Mouse (Mus musculus): ENCODE results near the gene Aldh3b3. TPM values are rescaled to one million over a fixed set of nuclear protein-coding genes. Genes with fewer than 3 reads are reported as not detected.

Aldh3b3 gene
- not detected in 2 replicates for polyA plus RNA-seq (2015; fragmentation: Nextera tagmentation; extraction: Ambion mirVana)

DNA sequence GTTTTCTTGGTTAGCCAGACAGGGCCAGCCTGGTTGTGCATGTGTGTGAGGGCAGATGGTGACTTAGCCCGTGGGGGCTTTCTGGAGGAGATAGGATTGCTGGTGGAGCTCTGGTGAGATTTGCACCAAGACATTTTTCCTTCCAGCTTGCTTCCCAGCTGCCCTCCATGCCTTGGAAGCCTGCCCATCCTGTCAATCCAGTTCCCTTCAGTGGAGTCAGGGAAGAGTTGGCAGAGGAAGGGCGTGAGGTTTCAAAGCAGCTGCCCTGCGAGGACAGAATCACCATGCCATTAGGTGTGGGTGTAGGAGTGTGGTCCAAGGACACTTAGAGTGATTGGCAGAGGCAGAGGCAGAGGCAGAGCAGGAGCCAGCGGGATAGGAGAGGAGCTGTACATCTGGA, at the start of gene Aldh3b3:
TSS of gene Aldh3b3 (plus strand) at position 176 of the 400 bp plus-strand sequence.
- H3K9ac ChIP-seq (replicated peaks), result no peak within 1 kb of the TSS
- no peak within 1 kb of the TSS for H3K4me3 ChIP-seq (replicated peaks)
- H3K9me3 ChIP-seq (replicated peaks), result no peaks in the 10 kb centered on the region
- 74% methylated on average over 4 of the region's 4 CpGs for WGBS
- no peak for ATAC-seq (ENCODE audit: low FRiP score)
- H3K4me1 ChIP-seq, result no peaks in the 10 kb centered on the region
- H3K27me3 ChIP-seq (replicated peaks), result no peaks in the 10 kb centered on the region
- H3K27ac ChIP-seq (replicated peaks), result no peak within 1 kb of the TSS
- no peak within 1 kb of the TSS for H3K4me2 ChIP-seq
- H3K36me3 ChIP-seq, result no peaks in the 10 kb centered on the region

DNA sequence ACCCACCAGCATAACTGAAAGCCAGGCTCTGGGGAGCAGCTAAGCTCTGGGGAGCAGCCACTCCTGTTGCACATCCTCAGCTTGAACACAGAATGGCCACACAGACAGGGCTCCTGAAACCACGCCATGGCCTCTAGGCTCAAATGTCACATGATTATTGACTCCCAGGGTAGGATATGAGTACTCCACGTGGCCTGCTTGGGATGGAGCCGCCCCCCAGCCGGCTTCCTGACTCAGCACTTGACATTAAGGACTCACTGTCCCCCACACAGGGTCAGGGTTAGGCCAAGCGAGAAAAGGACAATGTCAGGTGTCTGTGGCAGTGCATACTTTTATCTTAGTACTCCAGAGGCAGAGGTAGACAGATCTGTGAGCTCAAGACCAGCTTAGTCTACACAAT, 48.2 kb upstream of the Aldh3b3 start:
- no peak overlapping the region for H3K4me3 ChIP-seq (replicated peaks)
- no peaks in the 10 kb centered on the region for H3K27me3 ChIP-seq (replicated peaks)
- H3K9me3 ChIP-seq (replicated peaks), result no peaks in the 10 kb centered on the region
- no peak overlapping the region for H3K27ac ChIP-seq (replicated peaks)
- no peak overlapping the region for H3K4me2 ChIP-seq
- no peak overlapping the region for H3K9ac ChIP-seq (replicated peaks)
- peaks cover 45% of the 10 kb centered on the region for H3K4me1 ChIP-seq
- no peak for ATAC-seq (ENCODE audit: low FRiP score)
- H3K36me3 ChIP-seq, result peaks cover 29% of the 10 kb centered on the region
- 87% methylated on average over 5 of the region's 5 CpGs for WGBS

DNA sequence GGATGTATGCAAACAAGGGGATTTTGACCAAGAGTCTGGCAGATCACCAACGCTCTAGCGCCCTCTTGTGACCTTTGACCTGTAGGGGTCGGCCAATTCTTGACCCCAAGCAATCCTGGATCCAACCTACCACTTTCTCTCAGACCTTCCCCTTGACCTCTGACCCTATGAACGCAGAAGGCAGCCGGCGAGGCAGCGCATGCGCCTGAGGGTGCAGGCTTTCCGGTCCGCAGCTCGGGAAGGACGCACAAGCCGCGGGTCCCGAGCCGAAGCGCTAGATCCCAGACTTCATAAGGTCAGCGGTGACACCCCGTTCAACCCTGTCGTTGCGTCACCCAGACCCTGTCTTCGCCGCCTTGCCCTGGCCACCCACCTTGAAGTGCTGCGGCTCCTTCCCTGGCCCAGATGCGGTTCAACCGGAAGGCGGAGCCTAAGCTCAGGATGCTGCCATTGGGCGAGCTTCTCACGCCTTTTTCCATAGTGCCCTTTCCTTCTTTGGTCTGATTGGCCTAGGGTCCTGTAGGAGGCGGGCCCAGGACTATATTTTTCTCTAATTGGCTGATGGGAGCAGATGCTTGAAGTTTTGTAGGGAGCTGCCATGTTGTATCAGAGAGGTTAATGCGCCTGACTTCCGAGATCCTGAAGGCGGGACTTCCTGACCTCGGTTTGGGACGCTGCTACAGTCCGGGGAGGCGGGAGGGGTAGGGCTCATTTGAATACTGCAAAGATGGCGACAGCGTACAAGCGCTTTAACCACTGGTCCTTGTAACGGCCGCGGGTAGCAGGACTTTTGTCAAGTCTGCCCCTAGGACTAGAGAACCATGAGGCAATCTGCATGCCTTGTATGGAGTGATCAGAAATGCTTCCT, 45.9 kb upstream of the Aldh3b3 start, which contains the start of gene Ndufs8:
TSS of gene Ndufs8 (minus strand) at position 438 of the 868 bp plus-strand sequence.
- peak within 1 kb of the TSS; percentile 84 for H3K27ac ChIP-seq (replicated peaks)
- H3K4me3 ChIP-seq (replicated peaks), result peak within 1 kb of the TSS; percentile 75
- H3K4me1 ChIP-seq, result peaks cover 30% of the 10 kb centered on the region
- under 1% methylated on average over 43 of the region's 43 CpGs for WGBS
- peak; percentile 97 for ATAC-seq (ENCODE audit: low FRiP score)
- H3K36me3 ChIP-seq, result peaks cover 29% of the 10 kb centered on the region
- peak within 1 kb of the TSS; percentile 61 for H3K9ac ChIP-seq (replicated peaks)
- H3K4me2 ChIP-seq, result peak within 1 kb of the TSS; percentile 89
- H3K9me3 ChIP-seq (replicated peaks), result no peaks in the 10 kb centered on the region
- no peaks in the 10 kb centered on the region for H3K27me3 ChIP-seq (replicated peaks)

DNA sequence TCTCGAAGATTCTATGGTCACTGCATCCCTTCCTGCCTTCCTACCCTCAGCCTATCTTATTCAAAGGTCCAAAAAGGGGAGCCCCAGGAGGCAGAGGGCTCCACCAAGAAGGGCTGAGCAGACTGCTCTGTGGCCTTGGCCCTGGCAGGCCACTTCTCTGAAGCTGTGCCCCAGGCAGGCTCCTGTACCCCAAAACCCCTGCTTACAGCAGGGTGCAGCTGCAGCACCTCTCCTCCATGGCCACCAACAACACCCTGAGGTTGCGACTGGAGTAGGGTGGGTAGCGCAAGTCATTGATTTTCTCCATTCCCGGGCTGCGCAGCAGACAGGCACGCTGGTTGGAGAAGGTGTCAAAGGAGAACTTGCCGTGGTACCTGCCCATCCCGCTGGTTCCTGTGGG, 44.8 kb upstream of the Aldh3b3 start:
- H3K9me3 ChIP-seq (replicated peaks), result no peaks in the 10 kb centered on the region
- peak overlapping the region; percentile 47; the same call in 1 of the 2 replicates for H3K9ac ChIP-seq (replicated peaks)
- peaks cover 23% of the 10 kb centered on the region for H3K36me3 ChIP-seq
- H3K27ac ChIP-seq (replicated peaks), result no peak overlapping the region; the same call in 1 of the 2 replicates
- no peak for ATAC-seq (ENCODE audit: low FRiP score)
- H3K4me3 ChIP-seq (replicated peaks), result peak overlapping the region; percentile 75
- no peaks in the 10 kb centered on the region for H3K27me3 ChIP-seq (replicated peaks)
- 88% methylated on average over 8 of the region's 8 CpGs for WGBS
- peak overlapping the region; percentile 89 for H3K4me2 ChIP-seq
- peaks cover 25% of the 10 kb centered on the region for H3K4me1 ChIP-seq

DNA sequence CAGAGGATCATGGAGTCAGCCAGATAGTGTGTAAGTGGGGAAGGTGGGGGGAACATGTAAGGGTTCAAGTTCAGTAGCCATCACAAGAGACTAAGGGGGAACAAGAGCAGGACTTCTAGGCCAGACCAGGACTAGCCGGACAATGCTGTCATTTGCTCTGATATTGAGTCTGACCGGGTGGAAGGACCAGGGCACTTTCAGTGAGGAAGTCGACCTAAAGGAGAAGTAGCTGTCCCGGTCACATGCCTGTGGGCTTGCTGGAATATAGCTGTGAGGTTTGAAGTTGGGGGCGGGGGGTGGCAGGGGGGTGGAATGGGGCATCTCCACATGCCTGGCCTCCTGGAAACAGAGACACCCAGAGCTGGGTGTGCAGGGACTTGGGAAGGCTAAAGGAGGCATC, 43.9 kb upstream of the Aldh3b3 start:
- H3K9ac ChIP-seq (replicated peaks), result no peak overlapping the region
- no peak overlapping the region for H3K4me3 ChIP-seq (replicated peaks)
- WGBS, result 88% methylated on average over 5 of the region's 5 CpGs
- no peak overlapping the region for H3K27ac ChIP-seq (replicated peaks)
- H3K4me1 ChIP-seq, result peaks cover 25% of the 10 kb centered on the region
- ATAC-seq (ENCODE audit: low FRiP score), result no peak
- H3K36me3 ChIP-seq, result peaks cover 16% of the 10 kb centered on the region
- H3K9me3 ChIP-seq (replicated peaks), result no peaks in the 10 kb centered on the region
- H3K27me3 ChIP-seq (replicated peaks), result no peaks in the 10 kb centered on the region
- no peak overlapping the region for H3K4me2 ChIP-seq

DNA sequence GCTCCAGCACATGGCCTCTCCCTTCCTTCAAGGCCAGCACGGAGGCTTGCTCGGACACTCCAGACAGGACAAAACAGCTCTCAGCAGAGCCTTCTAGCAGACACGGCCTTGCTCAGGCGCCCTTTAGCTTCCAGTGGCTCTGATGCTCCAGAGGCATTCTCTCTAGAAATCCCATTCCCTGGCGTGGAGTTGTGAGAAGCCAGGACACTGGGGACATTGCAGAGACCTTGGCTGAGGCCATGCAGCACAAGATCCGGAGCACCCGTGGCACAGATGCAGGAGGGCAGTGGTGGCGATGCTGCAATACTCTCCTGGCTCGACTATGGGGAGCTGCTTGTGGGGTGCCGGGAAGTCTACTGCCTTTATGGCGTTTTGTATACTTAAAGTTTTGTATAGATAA, 41.7 kb upstream of the Aldh3b3 start:
- Histone ChIP-seq H3K4me1 (peaks cover 13% of the 10 kb centered on the region), H3K9me3 (replicated peaks) (no peaks in the 10 kb centered on the region), H3K4me2 (no peak overlapping the region), H3K9ac (replicated peaks) (no peak overlapping the region), H3K27me3 (replicated peaks) (no peaks in the 10 kb centered on the region), H3K27ac (replicated peaks) (no peak overlapping the region), H3K4me3 (replicated peaks) (no peak overlapping the region), H3K36me3 (no peaks in the 10 kb centered on the region)
- no peak for ATAC-seq (ENCODE audit: low FRiP score)
- WGBS, result 82% methylated on average over 11 of the region's 11 CpGs

DNA sequence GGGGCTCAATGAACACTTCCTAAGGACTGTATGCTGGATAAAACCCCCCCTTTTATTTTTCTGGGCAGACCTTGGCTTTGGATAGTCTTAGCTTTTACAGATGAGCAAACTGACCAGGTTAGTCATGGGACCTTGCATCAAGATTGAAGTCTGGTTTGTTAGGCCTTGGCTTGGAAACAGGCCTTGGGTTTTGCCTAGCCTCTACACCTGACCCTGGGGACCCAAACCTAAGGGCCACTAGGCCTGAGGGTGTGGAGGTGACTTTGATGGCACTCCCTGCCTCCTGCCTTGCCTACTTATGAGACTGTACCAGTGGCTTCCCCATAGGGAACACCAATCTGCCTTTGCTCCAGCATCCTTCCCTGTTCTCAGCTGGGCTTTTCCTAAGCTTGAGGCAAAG, 38.5 kb upstream of the Aldh3b3 start:
- Histone ChIP-seq H3K4me1 (no peaks in the 10 kb centered on the region), H3K4me3 (replicated peaks) (no peak overlapping the region), H3K27ac (replicated peaks) (no peak overlapping the region), H3K27me3 (replicated peaks) (no peaks in the 10 kb centered on the region), H3K4me2 (no peak overlapping the region), H3K9ac (replicated peaks) (no peak overlapping the region), H3K9me3 (replicated peaks) (no peaks in the 10 kb centered on the region), H3K36me3 (no peaks in the 10 kb centered on the region)
- no peak for ATAC-seq (ENCODE audit: low FRiP score)

DNA sequence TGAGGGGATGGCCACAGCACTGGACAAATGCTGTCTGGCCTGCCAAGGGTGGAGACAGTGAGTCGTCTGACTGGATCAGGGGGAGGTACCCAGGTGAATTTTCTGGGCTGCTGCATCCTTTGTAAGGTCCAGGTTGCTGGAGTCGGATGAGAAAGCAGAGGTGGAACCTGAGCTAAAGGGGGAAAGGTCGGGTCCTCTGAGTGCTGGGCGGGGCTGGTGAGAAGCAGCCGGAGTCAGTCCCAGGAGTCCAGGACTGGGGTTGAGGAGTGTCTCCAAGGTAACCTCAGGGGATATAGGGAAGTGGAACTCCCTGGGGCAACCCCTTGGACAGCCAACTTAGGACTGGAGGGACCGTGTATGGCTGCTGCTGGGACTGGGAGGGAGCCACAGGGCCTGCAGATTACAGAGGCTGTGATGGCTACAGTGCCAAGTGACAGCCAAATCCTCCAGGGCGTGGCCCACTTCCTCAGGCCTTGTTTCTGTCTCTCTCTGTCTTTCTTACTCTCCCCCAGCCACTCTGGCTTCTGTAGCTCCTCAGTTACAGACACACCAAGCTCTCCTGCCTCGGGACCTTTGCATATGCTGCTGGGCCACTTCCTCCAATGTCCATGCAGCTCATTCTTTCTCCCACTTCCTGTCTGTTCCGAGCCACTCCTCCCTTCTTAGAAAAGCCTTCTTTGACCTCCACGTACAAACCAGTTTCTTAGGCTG, 35.6 kb upstream of the Aldh3b3 start:
- 0 out of 2 replicates have a peak overlapping the region, but pooled peaks have one; percentile 9 for H3K27ac ChIP-seq (replicated peaks)
- no peak overlapping the region for H3K4me3 ChIP-seq (replicated peaks)
- H3K4me1 ChIP-seq, result no peaks in the 10 kb centered on the region
- 62% methylated on average over 10 of the region's 10 CpGs for WGBS
- H3K4me2 ChIP-seq, result no peak overlapping the region
- no peak overlapping the region for H3K9ac ChIP-seq (replicated peaks)
- H3K36me3 ChIP-seq, result no peaks in the 10 kb centered on the region
- H3K27me3 ChIP-seq (replicated peaks), result no peaks in the 10 kb centered on the region
- no peaks in the 10 kb centered on the region for H3K9me3 ChIP-seq (replicated peaks)
- no peak for ATAC-seq (ENCODE audit: low FRiP score)

DNA sequence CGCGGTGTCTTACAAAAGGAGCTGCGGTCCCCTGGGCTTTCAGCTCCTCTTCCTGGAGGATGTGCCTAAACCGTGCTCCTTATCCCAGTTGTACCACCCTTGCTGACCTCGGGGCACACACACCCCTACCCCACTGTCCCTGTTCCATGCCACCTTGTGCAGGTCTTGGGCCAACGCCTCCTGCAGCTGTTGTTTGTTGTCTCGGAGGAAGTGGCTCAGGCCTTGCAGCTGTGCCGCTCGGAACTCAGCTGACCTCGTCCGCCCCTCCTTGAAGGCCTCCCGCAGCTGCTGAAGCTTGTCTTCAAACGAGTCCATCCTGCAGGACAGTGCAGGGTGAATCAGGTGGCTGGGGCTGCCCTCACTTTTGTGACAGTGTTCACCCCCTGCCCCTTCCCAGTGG, 34.9 kb upstream of the Aldh3b3 start:
- H3K9me3 ChIP-seq (replicated peaks), result no peaks in the 10 kb centered on the region

DNA sequence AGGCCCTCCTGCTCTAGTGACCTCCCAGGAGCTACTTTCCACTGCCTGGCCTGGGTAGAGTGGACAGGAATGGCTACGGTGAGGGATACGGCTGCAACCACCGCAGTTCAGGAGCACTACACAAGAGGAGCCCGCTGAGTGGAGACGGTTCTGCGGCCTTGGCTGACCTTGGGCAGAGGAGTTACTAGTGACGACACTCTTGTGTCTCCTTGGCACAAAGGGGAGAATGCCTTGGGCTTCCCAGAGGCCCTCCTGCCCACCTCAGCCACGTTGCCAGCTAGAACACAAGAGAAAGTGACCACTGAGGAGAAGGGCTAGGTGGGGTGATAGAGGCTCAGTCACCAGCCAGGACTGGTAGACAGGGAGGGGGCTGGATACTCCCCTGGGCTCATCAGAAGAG, 34.3 kb upstream of the Aldh3b3 start:
- 84% methylated on average over 8 of the region's 8 CpGs for WGBS
- no peak overlapping the region for H3K9ac ChIP-seq (replicated peaks)
- H3K27me3 ChIP-seq (replicated peaks), result no peaks in the 10 kb centered on the region
- no peak for ATAC-seq (ENCODE audit: low FRiP score)
- H3K27ac ChIP-seq (replicated peaks), result no peak overlapping the region
- no peak overlapping the region for H3K4me3 ChIP-seq (replicated peaks)
- no peaks in the 10 kb centered on the region for H3K36me3 ChIP-seq
- H3K4me2 ChIP-seq, result no peak overlapping the region
- no peaks in the 10 kb centered on the region for H3K9me3 ChIP-seq (replicated peaks)
- H3K4me1 ChIP-seq, result 0 out of 2 replicates have a peak, but pooled peaks cover under 1% of the 10 kb centered on the region

More for the DNA sequence above, 34.9 kb upstream of the Aldh3b3 start:
- Histone ChIP-seq H3K4me2 (no peak overlapping the region), H3K27me3 (replicated peaks) (no peaks in the 10 kb centered on the region), H3K27ac (replicated peaks) (0 out of 2 replicates have a peak overlapping the region, but pooled peaks have one; percentile 9), H3K36me3 (no peaks in the 10 kb centered on the region), H3K4me3 (replicated peaks) (no peak overlapping the region), H3K9ac (replicated peaks) (no peak overlapping the region), H3K4me1 (no peaks in the 10 kb centered on the region)
- WGBS, result 65% methylated on average over 13 of the region's 13 CpGs
- ATAC-seq (ENCODE audit: low FRiP score), result no peak; the same call in 1 of the 2 replicates

DNA sequence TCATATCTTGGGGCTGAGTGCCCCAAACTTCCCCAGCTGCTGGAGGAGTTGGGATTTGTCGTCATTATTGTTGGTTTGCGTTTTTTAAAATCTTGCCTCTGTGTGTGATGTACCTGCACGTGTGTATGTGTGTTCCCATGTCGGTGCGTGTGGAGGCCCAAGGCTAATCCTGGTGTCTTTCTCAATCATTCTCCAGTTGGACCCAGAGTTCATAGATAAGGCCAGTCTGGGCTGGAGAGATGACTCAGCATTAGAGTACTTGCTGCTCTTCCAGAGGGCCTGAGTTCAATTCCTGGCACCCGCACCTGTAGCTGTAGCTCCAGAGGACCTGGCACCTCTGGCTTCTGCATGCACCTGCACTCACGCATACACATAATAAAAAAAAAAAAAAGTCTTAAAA, 33.6 kb upstream of the Aldh3b3 start:
- H3K4me1 ChIP-seq, result peaks cover 7% of the 10 kb centered on the region
- H3K9me3 ChIP-seq (replicated peaks), result no peaks in the 10 kb centered on the region
- H3K9ac ChIP-seq (replicated peaks), result no peak overlapping the region
- no peak overlapping the region for H3K27ac ChIP-seq (replicated peaks)
- no peaks in the 10 kb centered on the region for H3K36me3 ChIP-seq
- no peak overlapping the region for H3K4me2 ChIP-seq
- H3K27me3 ChIP-seq (replicated peaks), result no peaks in the 10 kb centered on the region
- 93% methylated on average over 7 of the region's 7 CpGs for WGBS
- no peak for ATAC-seq (ENCODE audit: low FRiP score)
- H3K4me3 ChIP-seq (replicated peaks), result no peak overlapping the region

DNA sequence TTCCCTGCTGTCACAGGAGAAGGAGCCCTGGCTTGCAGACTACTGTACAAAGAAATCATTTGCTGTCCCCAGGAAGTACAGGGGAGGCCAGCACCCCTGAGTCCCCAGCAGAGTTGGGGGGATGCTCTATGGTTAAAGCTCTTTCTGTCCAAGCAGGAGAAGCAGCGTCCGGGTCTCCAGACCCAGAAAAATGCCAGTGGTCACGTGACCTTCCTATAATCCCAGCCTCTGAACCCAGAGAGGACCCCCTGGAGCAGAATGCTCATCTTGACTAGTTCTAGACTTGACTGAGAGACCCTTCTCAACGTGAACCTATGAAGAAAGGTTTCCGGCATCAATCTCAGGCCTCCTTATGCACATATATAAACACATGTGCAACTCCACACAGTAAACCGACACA, 32.6 kb upstream of the Aldh3b3 start:
- no peaks in the 10 kb centered on the region for H3K27me3 ChIP-seq (replicated peaks)
- no peak overlapping the region for H3K4me3 ChIP-seq (replicated peaks)
- H3K9ac ChIP-seq (replicated peaks), result no peak overlapping the region
- H3K36me3 ChIP-seq, result no peaks in the 10 kb centered on the region
- no peaks in the 10 kb centered on the region for H3K9me3 ChIP-seq (replicated peaks)
- H3K27ac ChIP-seq (replicated peaks), result no peak overlapping the region
- H3K4me1 ChIP-seq, result peaks cover 17% of the 10 kb centered on the region
- ATAC-seq (ENCODE audit: low FRiP score), result no peak
- 82% methylated on average over 6 of the region's 6 CpGs for WGBS
- no peak overlapping the region for H3K4me2 ChIP-seq

Measured in neural tube, embryonic 15.5 days (tissue).